Mouse (Mus musculus) urinary bladder, postnatal 25 days (tissue): ENCODE measurements around the gene Tsku.

ENCODE experiments used
- DNase-seq: peaks from one replicate; pipeline ENCODE4 v3.0.0; 2022; ENCODE audit warnings: low spot score

Tsku gene

DNA sequence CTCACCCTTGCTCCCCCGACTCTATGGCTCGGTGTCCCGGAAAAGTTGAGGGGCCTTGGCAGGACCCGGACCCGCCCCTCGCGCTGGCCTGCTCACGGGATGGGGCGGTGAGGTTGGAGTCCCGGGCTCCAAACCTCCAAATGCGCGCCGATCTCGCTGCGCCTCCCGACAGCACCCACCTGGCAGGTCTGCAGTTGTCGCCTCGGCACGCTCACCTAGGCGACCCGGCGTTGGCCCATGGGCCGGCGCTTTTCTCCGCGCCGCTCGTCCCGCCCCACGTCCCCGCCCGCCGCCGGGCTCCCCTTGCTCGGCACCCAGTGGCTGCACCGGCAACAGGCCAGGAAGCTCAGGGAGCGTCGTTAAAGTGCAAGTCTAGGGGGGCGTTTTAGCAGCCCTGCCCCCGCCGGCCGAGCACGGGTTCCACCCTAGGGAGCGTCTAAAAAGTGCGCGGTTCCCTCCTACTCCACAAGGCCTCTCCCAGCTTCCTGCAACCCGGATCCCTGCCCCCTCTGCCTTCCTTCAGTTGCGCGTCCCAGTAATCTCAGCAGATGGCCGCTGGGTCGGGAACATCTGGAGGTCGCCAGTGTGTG is at the start of gene Tsku:
Tsku (minus strand) TSS at position 266 of the 590 bp plus-strand sequence.
- peak; percentile 90 for DNase-seq

- no peak for DNase-seq
Measured at GRCm38 (mm10) chr7:98407615-98408014, 46.5 kb upstream of the Tsku start.

DNA sequence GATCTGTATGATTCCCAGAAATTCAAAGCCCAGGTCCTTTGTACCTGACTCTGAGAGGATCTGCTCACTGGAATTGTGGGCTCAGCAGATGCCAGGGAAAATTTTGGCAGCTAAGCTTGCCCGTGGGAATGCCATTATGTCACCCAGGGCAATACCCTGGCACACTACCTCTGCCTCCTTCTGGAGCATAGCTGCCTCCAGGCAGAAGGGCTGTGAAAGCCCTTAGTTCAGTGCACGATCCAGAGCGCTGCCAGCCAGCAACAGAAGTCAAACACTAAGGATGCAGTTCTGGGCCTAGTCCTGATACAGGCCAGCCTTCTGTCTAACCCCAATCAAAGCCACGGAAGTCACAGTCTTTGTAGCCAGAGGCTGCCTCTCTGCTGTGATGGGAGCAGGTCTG is 42.9 kb upstream of the Tsku start:
- no peak for DNase-seq

GRCm38 (mm10) chr7:98402582-98403574 is 41.8 kb upstream of the Tsku start:
- DNase-seq: no peak

GRCm38 (mm10) chr7:98392466-98393201 is 31.5 kb upstream of the Tsku start:
- no peak for DNase-seq

DNA sequence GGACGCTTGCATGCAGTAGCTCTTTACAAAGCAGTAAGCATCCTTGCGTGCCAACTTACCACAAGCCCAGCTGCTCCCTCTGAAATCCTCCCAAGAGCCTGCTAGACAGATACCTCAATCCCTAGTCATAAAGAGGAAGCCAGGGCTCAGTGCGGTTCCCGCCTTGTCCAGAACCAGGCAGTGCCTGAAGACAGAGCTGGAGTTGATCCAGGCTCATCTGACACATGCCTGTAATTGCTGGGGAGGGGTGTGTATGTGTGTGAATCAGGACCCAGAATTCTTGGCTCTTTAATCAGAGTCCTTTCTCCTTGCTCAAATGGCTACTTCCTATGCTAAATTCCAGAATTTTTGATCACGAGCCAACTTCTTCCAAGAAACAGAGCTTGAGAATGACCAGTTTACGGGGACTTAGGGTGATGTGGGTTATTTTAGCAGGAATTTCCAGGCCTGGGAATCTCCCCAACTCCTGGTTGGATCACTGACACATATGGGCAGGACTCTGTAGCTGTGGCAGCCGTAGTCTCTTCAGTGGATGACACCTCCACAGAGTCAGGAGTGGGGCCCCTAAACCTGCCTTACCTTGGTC is 30.3 kb upstream of the Tsku start:
- DNase-seq: no peak

- DNase-seq: no peak
Measured at GRCm38 (mm10) chr7:98390486-98390885, 29.4 kb upstream of the Tsku start.

GRCm38 (mm10) chr7:98389656-98390055 is 28.5 kb upstream of the Tsku start:
- no peak for DNase-seq

DNA sequence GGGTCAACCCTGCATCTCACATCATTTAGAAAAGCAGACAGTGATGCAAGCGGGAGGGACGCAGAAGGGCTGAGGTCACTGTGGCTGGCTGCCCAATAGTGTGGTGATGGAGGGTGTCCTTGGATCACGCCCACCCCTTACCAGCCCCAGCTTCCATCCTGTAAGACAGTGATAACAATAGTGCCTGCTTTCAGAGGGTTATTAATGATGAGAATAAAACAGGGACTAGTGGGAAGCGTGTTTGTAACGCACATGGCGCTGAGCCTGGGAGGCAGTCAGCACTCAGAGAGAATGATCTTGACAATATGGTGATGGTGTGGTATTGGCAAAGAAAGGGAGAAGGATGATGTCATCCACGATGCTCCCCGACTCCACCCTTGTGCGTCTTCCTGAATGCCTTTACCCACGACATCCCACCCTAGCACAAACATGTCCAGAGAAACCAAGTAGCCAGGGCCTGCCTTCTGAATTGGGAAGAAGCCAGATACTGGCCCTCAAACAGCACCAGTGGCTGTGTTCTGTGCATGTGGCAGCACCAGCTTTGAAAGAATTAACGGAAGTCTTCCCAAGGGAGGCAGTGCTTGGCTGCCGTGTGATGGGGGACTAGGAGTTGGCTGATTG is 27.9 kb upstream of the Tsku start:
- DNase-seq: peak; percentile 49

DNA sequence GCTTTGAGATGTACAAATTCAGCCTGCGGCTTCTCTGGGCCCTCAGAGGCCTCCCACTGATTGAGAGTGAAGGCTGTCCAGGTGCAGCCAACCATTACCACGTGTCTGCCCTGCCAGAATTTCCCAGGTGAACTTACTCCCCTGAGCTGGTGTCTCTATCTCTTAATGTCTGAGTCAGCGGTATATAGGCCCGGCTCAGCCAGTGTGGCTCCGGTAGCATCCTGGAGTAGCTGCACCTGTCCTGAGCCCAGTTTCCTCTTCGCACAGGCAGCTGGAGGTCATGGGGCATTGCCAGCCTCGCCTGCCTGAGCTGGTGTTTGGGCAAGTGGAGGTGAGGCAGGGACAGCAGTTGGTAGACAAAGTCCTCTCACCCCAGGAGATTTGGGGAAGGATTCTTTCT is 26.1 kb upstream of the Tsku start:
- no peak for DNase-seq

DNA sequence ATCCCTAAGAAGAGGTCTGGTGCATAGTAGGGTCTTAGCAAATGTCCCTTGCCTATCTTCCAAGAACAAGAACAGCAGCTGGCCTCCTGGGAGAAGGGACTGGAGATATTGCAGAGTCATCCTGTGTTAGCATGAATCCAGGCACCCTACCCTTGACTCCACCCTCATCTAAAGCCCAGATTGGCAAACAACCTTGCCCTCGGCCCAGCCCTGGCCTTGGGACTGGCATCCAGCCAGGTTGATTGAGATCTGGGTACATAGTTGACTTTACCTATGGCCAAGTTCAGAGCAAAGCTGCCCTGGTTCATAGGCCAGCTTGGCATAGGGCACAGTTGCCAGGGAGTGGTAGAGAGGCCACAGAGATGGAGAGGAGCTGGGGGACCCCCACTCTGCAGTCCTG is 24.0 kb upstream of the Tsku start:
- DNase-seq: peak; percentile 69

DNA sequence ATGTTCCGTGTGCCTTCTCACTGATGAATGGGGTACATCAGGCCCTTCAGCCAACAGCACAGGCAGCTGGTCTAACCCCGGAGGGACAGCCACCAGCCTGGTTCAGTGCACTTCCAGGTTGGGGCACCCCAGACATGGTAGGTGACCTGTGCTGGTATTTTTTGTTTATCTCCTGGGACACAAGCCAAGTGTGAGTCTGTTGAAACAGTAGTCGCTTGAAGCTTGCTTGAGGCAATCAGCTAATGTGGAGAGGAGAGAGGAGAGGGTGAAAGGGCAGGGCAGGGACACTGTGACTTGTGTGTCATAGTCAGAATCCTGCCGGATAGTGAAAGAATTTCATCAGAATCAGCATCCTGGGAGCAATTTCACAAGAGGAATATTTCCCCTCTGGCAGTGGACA is 22.2 kb upstream of the Tsku start:
- no peak for DNase-seq

DNA sequence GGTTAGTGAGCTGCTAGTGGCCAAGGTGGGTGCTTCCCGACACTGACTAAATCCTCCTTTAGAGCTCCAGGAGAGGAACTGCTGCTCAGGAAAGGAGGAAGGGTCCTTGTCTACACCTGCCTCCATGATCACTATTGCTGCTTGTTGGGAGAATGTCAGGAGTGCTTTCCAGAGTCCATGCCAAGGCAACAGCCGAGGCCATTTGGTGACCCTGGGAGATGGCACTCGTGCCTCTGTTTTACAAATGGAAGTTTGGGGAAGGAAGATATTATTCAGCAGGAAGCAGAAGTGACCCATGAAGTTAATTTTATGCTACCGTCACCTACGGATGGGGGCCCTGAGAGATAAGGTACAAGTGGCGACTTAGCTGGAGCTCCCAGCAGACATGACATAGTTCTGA is 21.7 kb upstream of the Tsku start:
- no peak for DNase-seq

GRCm38 (mm10) chr7:98380224-98380925 is 19.2 kb upstream of the Tsku start:
- DNase-seq: no peak

- DNase-seq: no peak
Measured at GRCm38 (mm10) chr7:98379232-98379631, 18.1 kb upstream of the Tsku start.

DNA sequence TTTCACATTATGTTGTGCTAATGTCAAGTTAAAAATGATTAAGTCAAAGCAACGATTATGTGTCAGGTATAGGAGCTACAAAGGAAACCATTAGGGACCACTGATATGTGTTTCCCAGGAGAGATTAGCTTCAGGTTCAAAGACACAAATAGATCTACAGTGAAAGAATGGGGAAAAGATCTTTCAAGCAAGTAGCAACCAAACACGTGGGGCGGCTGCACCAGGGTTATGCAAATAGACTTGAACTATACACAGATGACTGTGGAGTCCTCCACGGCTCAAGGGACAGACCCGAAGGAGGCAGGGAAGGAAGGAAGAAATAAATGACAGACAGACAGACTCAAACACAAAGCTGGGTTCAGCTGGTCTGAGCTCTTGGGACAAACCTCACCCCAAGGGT is 16.1 kb upstream of the Tsku start:
- no peak for DNase-seq

GRCm38 (mm10) chr7:98371161-98371560 is 10.0 kb upstream of the Tsku start:
- DNase-seq: no peak

DNA sequence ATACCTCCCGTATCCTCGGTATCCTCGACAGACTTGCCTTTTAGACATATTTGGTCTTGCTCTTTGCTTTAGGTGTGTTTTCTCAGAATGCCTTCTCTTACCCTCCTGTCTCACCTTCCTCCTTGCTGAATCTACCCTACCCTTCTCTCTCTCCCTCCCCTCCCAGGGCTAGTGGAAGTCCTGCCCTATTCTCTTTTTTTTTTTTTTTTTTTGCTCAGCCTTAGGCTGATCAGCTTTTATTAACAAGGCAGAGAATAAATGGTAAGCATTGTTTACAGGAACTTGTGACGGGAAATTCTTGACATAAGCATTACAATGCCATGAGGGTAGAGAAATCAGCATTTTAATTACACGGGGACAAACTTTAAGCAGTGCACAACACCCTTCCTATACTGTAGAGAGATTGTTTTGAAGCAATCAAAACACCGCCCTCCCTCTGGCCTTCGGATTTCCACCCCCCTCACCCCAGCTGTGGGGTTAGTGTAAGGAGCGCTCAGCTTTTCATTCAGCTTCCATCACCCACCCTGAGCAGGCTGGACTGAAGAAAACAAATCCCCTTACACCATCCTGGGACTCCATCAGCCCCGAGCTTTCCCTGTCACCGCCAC is 8.7 kb upstream of the Tsku start:
- no peak for DNase-seq

DNA sequence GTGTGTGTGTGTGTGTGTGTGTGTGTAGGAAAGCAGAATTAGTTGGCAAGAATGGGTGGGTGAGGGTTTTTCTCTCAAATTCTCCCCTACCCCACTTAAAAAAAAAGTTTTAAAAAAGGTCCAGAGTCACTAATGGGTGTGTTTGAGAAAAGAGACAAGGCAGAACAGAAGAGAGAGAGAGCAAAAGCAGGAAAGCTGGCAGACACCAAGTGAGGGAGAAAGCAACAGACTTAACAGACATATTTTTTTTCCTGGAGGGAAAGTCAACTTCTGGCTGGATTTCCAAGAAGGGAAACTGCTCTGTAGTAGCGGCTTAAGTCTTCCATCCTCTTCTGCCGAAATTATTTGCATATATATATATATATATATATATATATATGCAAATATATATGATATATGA is 534 bp upstream of the Tsku start:
- DNase-seq: no peak

DNA sequence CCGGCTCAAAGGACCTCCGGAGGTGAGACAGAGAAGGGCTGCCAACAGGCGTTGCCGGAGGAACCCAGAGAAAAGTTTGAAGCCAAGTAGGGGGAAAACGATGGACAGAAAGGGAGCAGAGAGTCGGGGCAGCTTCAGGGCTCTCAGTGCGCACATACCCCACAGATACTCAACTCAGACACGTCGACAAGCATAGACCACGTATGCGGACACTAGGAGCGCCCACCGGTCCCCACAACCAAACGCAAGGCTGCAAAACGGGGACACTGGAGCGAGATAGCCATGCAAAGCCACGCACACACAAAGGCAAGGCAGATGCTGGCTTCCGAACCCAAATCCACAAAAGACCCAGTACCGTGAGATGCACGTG is 522 bp downstream of the Tsku start:
- DNase-seq: no peak
